Mouse (Mus musculus) small intestine, adult 2 months (tissue): ENCODE data around the gene Ugt1a7c.

Experiments used
- CTCF ChIP-seq: fragments of 200-500 bp; IDR thresholded peaks from 2 replicates; pipeline ENCODE4 v1.5.1; 2012; ENCODE audit warnings: low read depth, mild to moderate bottlenecking, control low read depth, inconsistent platforms, low read length, moderate library complexity, mixed read lengths; ENCODE audit not compliant: insufficient replicate concordance, insufficient read length; ENCODE audit errors: extremely low read depth
- POLR2A ChIP-seq: fragments of 200-500 bp; IDR thresholded peaks from 2 replicates; pipeline ENCODE4 v1.6.1; 2012; ENCODE audit warnings: low read depth, mild to moderate bottlenecking, control low read depth, inconsistent platforms, low read length, moderate library complexity

DNA sequence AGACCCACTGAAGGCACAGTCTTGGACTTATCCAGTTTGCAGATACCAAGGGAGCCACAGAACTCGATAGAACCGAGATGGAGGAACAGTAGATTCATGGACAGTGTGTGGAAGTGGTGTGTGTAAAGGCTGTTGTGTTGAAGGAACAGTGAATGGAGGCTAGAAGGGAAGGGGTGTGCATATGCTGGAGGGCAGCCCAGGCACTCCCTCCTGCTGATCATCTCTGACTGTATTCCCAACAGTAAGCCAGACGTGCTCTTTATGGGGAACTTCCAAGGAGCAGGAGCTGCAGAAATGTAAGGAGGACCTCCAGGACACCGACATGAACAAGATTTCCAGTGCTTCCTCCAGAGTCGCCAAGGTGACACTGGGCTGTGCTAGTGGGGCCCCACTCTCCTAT lies 155.2 kb downstream of the Ugt1a7c start:
- TF ChIP-seq CTCF (no peak), POLR2A (no peak)
